Mouse (Mus musculus) ES-E14 (cell line): ENCODE data around the gene Grap2. TPM values are rescaled to one million over a fixed set of nuclear protein-coding genes. Genes with fewer than 3 reads are reported as not detected.
"Not testable (repeated sequence)": the region's sequence is repeated elsewhere in the genome, so short reads cannot be mapped to it uniquely, and the experiment has no call there.

Experiments used
- DNase-seq: peaks from one replicate; pipeline ENCODE4 v3.0.0-alpha.2; 2013; ENCODE audit warnings: low read depth, low spot score
- H3K27ac ChIP-seq: 2 replicates; pipeline ENCODE4 v1.5.1; 2012; ENCODE audit warnings: low read depth, mild to moderate bottlenecking, low read length, moderate library complexity, mixed read lengths; ENCODE audit not compliant: poor library complexity, insufficient read depth, severe bottlenecking
- H3K36me3 ChIP-seq: 2 replicates; pipeline ENCODE4 v1.6.1; 2012; ENCODE audit warnings: mild to moderate bottlenecking, low read length, moderate library complexity, mixed read lengths; ENCODE audit not compliant: control insufficient read depth, poor library complexity, insufficient read depth, severe bottlenecking
- H3K4me1 ChIP-seq, 2 experiments: fragments of 150-350 bp in 1 of 2; sonication (generic) in 1 of 2; 2 replicates each; pipeline ENCODE4 v1.6.1; 2012; ENCODE audit warnings: low read length in 2 of 2, mild to moderate bottlenecking in 1 of 2, mixed read lengths in 1 of 2; ENCODE audit not compliant: control insufficient read depth in 2 of 2, insufficient read depth in 2 of 2, poor library complexity in 1 of 2
- H3K4me3 ChIP-seq, 2 experiments: fragments of 150-350 bp in 1 of 2; sonication (generic) in 1 of 2; 2 replicates each; pipeline ENCODE4 v1.5.1; 2012; ENCODE audit warnings: low read length in 2 of 2, low read depth in 1 of 2, mild to moderate bottlenecking in 1 of 2, mixed read lengths in 1 of 2; ENCODE audit not compliant: insufficient read depth in 1 of 2, poor library complexity in 1 of 2, severe bottlenecking in 1 of 2
- H3K9ac ChIP-seq: 2 replicates; pipeline ENCODE4 v1.6.1; 2012; ENCODE audit warnings: low read depth, mild to moderate bottlenecking, low read length, mixed read lengths; ENCODE audit not compliant: poor library complexity, insufficient read depth, severe bottlenecking
- H3K9me3 ChIP-seq: fragments of 150-350 bp; sonication (generic); 2 replicates; pipeline ENCODE4 v1.6.1; 2012; ENCODE audit warnings: low read depth, mild to moderate bottlenecking, low read length; ENCODE audit not compliant: control insufficient read depth, insufficient read depth
- CHD2 ChIP-seq: IDR thresholded peaks from 2 replicates; pipeline ENCODE4 v1.6.1; 2014; ENCODE audit warnings: mild to moderate bottlenecking, low read depth, low read length, inconsistent platforms
- HCFC1 ChIP-seq: IDR thresholded peaks from 2 replicates; pipeline ENCODE4 v1.6.1; 2012; ENCODE audit warnings: low read length, inconsistent platforms, borderline replicate concordance; ENCODE audit not compliant: insufficient read depth
- MAFK ChIP-seq: IDR thresholded peaks from 2 replicates; pipeline ENCODE4 v1.6.1; 2014; ENCODE audit warnings: mild to moderate bottlenecking, low read depth, low read length, inconsistent platforms; ENCODE audit not compliant: insufficient read depth
- ZC3H11A ChIP-seq: IDR thresholded peaks from 2 replicates; pipeline ENCODE4 v1.6.1; 2012; ENCODE audit warnings: low read depth, mild to moderate bottlenecking, inconsistent platforms, low read length, borderline replicate concordance
- ZNF384 ChIP-seq: IDR thresholded peaks from 2 replicates; pipeline ENCODE4 v1.6.1; 2012; ENCODE audit warnings: low read depth, low read length, inconsistent platforms
- in situ Hi-C, 2 experiments: fragments of 600-800 bp; cut with MboI; formaldehyde crosslinking; loops; one replicate each; pipeline ENCODE4 v1.15.1; 2025; ENCODE audit warnings: low sequenced_read_pairs in 2 of 2, inconsistent platforms in 1 of 2; ENCODE audit not compliant: unreplicated experiment in 2 of 2
- total RNA-seq: library from RNA; depleted of rRNA; stranded (reverse); fragments of 300-350 nt; gene quantifications from 2 replicates; pipeline ENCODE4 v1.2.3, GENCODE M21; 2012

Grap2 gene
- total RNA-seq, 1 experiment = 0.45 TPM

DNA sequence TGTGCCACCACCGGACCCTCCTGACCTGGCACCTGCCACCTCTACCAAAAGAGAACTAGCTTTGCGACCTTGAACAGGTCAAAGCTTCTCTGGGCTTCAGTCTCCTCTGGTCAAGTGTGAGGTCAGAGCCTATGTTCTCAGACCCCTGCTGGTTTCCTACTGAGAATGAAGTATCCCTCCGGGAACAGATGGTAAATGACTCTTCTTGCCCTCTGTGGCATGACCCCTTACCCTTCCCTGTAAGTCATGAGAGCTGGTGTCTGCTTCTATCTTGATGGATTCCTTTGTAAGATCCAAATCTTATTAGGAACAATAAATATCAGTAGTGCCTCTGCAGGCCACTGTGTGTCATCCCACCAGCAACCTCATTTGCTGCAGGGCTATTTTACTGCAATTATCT is 6.7 kb downstream of the Grap2 start:
- H3K9ac ChIP-seq = no peak overlapping the region
- peaks cover 2 to 3% of the 10 kb centered on the region in 2 experiments; a peak in 1 of 4 replicates for H3K4me1 ChIP-seq
- H3K36me3 ChIP-seq = no peaks in the 10 kb centered on the region
- DNase-seq = no peak
- no peak overlapping the region for H3K27ac ChIP-seq
- in situ Hi-C loops = no loop called here
- H3K4me3 ChIP-seq = no peak overlapping the region
- H3K9me3 ChIP-seq = no peaks in the 10 kb centered on the region
- TF ChIP-seq ZNF384 (no peak), HCFC1 (no peak), ZC3H11A (no peak), CHD2 (no peak), MAFK (no peak)

- H3K4me3 ChIP-seq, H3K36me3 ChIP-seq, H3K9ac ChIP-seq, H3K27ac ChIP-seq, H3K4me1 ChIP-seq, H3K9me3 ChIP-seq, in situ Hi-C loops, DNase-seq: not testable (repeated sequence)
These were observed 8.2 kb downstream of the Grap2 start for GRCm38 (mm10) chr15:80580585-80580984.

DNA sequence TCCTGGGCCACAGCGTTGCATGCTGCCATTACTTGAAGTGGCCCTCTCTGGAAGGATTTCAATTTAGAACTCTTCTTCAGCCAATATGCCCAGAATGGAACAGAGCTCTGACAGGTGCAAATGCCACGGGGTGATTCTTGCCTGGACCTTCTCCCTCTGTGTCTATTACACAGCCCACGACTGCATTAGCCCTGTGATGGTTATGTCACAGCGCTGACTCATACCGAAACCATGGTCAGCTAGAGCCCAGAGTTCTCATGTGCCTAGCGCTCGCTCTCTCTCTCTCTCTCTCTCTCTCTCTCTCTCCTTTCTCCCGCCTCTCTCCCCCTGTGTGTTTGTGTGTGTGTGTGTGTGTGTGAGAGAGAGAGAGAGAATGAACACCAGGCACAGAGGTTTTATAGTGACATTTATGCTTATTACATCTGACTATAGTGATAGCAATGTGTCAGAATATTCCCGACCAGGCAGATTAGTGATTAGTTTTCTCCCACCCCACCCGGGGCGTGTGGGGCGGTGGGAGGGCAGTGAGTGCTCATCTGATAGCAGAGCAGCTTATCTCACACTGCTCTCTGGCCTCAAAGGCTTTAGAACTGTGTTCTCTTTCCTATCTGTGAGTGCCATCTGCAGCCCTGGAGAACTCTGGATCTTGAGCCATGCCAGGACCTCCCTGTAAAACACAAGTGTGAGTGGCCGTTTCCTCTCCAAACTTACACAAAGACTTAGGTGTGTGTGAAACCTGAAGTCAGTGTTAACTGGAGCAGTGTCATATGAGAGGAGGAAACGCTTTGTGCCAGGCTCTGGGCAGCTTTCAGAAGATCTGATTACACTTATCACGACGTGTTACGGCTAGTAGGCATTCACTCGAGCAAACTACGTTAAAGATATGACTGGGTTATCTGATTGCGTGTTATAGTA is 10.4 kb downstream of the Grap2 start:
- TF ChIP-seq ZNF384 (no peak), HCFC1 (no peak), CHD2 (no peak)
- Histone ChIP-seq H3K9me3 (no peaks in the 10 kb centered on the region), H3K9ac (no peak overlapping the region), H3K4me1 (peaks cover 3 to 4% of the 10 kb centered on the region in 2 experiments; a peak in 3 of 4 replicates), H3K4me3 (no peak overlapping the region), H3K27ac (no peak overlapping the region), H3K36me3 (no peaks in the 10 kb centered on the region)
- no peak for DNase-seq
- in situ Hi-C loops = no loop called here

- Histone ChIP-seq H3K27ac (no peak overlapping the region), H3K36me3 (no peaks in the 10 kb centered on the region), H3K4me1 (peaks cover 3% of the 10 kb centered on the region in 2 experiments; a peak in 2 of 4 replicates), H3K4me3 (no peak overlapping the region), H3K9ac (no peak overlapping the region), H3K9me3 (no peaks in the 10 kb centered on the region)
- in situ Hi-C loops = no loop called here
- peak; percentile 47 for DNase-seq
- TF ChIP-seq CHD2 (no peak), ZC3H11A (no peak), ZNF384 (no peak), HCFC1 (no peak), MAFK (no peak)
These were observed 13.9 kb downstream of the Grap2 start for GRCm38 (mm10) chr15:80586296-80586695.

- TF ChIP-seq CHD2 = no peak
- TF ChIP-seq MAFK = no peak
- no peak for TF ChIP-seq ZC3H11A
- TF ChIP-seq ZNF384 = no peak
- no peak for TF ChIP-seq HCFC1
- Histone ChIP-seq H3K4me1 (peaks cover 3% of the 10 kb centered on the region in 2 experiments; a peak in 2 of 4 replicates), H3K27ac (no peak overlapping the region), H3K4me3 (no peak overlapping the region), H3K36me3 (no peaks in the 10 kb centered on the region), H3K9me3 (no peaks in the 10 kb centered on the region), H3K9ac (no peak overlapping the region)
- in situ Hi-C loops = no loop called here
- DNase-seq = no peak
These were observed 18.2 kb downstream of the Grap2 start for GRCm38 (mm10) chr15:80590641-80591040.
